Mouse (Mus musculus): ENCODE results near the gene Gm49318. TPM values are rescaled to one million over a fixed set of nuclear protein-coding genes. Genes with fewer than 3 reads are reported as not detected.
"Not testable (repeated sequence)": the region's sequence is repeated elsewhere in the genome, so short reads cannot be mapped to it uniquely, and the experiment has no call there.

The Gm49318 gene
- polyA plus RNA-seq, 2 experiments: not detected

GRCm38 (mm10) chr9:22086012-22086411, 15.0 kb upstream of the Gm49318 start:
- Histone ChIP-seq H3K4me2 (ENCODE audit: low read depth) (peak overlapping the region; percentile 81), H3K4me1 (replicated peaks; ENCODE audit: control insufficient read depth in 2 of 2, insufficient read depth in 2 of 2, low read length in 1 of 2) (peaks cover 0 to 5% of the 10 kb centered on the region in 2 experiments; a peak in 3 of 4 replicates), H3K27ac (peak overlapping the region; percentile 29; the same call in 1 of the 2 replicates), H3K9me3 (ENCODE audit: control insufficient read depth, low read length) (no peaks in the 10 kb centered on the region), H3K4me3 (ENCODE audit: insufficient read depth in 1 of 2, low read depth in 2 of 2, low read length in 2 of 2) (peak overlapping the region; percentile 70 to 79), H3K36me3 (replicated peaks; ENCODE audit: control insufficient read depth, insufficient read depth, low read depth) (no peaks in the 10 kb centered on the region), H3K9ac (replicated peaks) (peak overlapping the region; percentile 85), H3K27me3 (ENCODE audit: control insufficient read depth, insufficient read depth, low read length) (no peaks in the 10 kb centered on the region)
- TF ChIP-seq EP300 (IDR thresholded peaks at IDR 0.05; ENCODE audit: low read depth) (no peak), CTCF (IDR thresholded peaks at IDR 0.05; ENCODE audit: low read depth) (no peak)
- ATAC-seq (ENCODE audit: insufficient read depth) (no peak), DNase-seq (ENCODE audit: low read depth in 3 of 3, low spot score in 3 of 3) (no peak)
- 91% methylated on average over 6 of the region's 6 CpGs for WGBS (ENCODE audit: insufficient replicate concordance)

- Histone ChIP-seq H3K27me3 (ENCODE audit: control insufficient read depth, insufficient read depth, low read length) (no peaks in the 10 kb centered on the region), H3K9ac (replicated peaks) (peak within 1 kb of the TSS; percentile 85), H3K4me1 (replicated peaks; ENCODE audit: control insufficient read depth in 2 of 2, insufficient read depth in 2 of 2, low read length in 1 of 2) (peaks cover 0 to 5% of the 10 kb centered on the region in 2 experiments; a peak in 3 of 4 replicates), H3K4me3 (ENCODE audit: insufficient read depth in 1 of 2, low read depth in 2 of 2, low read length in 2 of 2) (peak within 1 kb of the TSS; percentile 70 to 79), H3K27ac (peak within 1 kb of the TSS; percentile 29), H3K9me3 (ENCODE audit: control insufficient read depth, low read length) (no peaks in the 10 kb centered on the region), H3K36me3 (replicated peaks; ENCODE audit: control insufficient read depth, insufficient read depth, low read depth) (no peaks in the 10 kb centered on the region), H3K4me2 (ENCODE audit: low read depth) (peak within 1 kb of the TSS; percentile 81)
- under 1% methylated on average over 48 of the region's 48 CpGs for WGBS (ENCODE audit: insufficient replicate concordance)
- peak; percentile 99 for ATAC-seq (ENCODE audit: insufficient read depth)
- TF ChIP-seq CTCF (IDR thresholded peaks at IDR 0.05; ENCODE audit: low read depth): no peak
- TF ChIP-seq EP300 (IDR thresholded peaks at IDR 0.05; ENCODE audit: low read depth): no peak
- DNase-seq (ENCODE audit: low read depth in 3 of 3, low spot score in 3 of 3): peak; percentile 94 to 96 (median 96)
These were observed 14.2 kb upstream of the Gm49318 start, which contains the start of gene Ecsit for GRCm38 (mm10) chr9:22085022-22085834. Ecsit (minus strand) TSS chr9:22085438.

GRCm38 (mm10) chr9:22084667-22085021, 13.6 kb upstream of the Gm49318 start:
- DNase-seq (ENCODE audit: low read depth in 3 of 3, low spot score in 3 of 3): no peak
- Histone ChIP-seq H3K4me1 (replicated peaks; ENCODE audit: control insufficient read depth in 2 of 2, insufficient read depth in 2 of 2, low read length in 1 of 2) (peaks cover 0 to 5% of the 10 kb centered on the region in 2 experiments; a peak in 3 of 4 replicates), H3K9ac (replicated peaks) (peak overlapping the region; percentile 85), H3K27me3 (ENCODE audit: control insufficient read depth, insufficient read depth, low read length) (no peaks in the 10 kb centered on the region), H3K4me3 (ENCODE audit: insufficient read depth in 1 of 2, low read depth in 2 of 2, low read length in 2 of 2) (peak overlapping the region; percentile 70 to 79), H3K27ac (no peak overlapping the region), H3K9me3 (ENCODE audit: control insufficient read depth, low read length) (no peaks in the 10 kb centered on the region), H3K36me3 (replicated peaks; ENCODE audit: control insufficient read depth, insufficient read depth, low read depth) (no peaks in the 10 kb centered on the region), H3K4me2 (ENCODE audit: low read depth) (peak overlapping the region; percentile 81)
- ATAC-seq (ENCODE audit: insufficient read depth): no peak
- no peak for TF ChIP-seq CTCF (IDR thresholded peaks at IDR 0.05; ENCODE audit: low read depth)
- TF ChIP-seq EP300 (IDR thresholded peaks at IDR 0.05; ENCODE audit: low read depth): no peak
- 28% methylated on average over 4 of the region's 4 CpGs for WGBS (ENCODE audit: insufficient replicate concordance)

GRCm38 (mm10) chr9:22076223-22076622, 5.2 kb upstream of the Gm49318 start:
- no peak for TF ChIP-seq EP300 (IDR thresholded peaks at IDR 0.05; ENCODE audit: low read depth)
- TF ChIP-seq CTCF (IDR thresholded peaks at IDR 0.05; ENCODE audit: low read depth): no peak
- ATAC-seq (ENCODE audit: insufficient read depth) (no peak), DNase-seq (ENCODE audit: low read depth in 3 of 3, low spot score in 3 of 3) (no peak)
- Histone ChIP-seq H3K4me3 (ENCODE audit: insufficient read depth in 1 of 2, low read depth in 2 of 2, low read length in 2 of 2) (no peak overlapping the region), H3K36me3 (replicated peaks; ENCODE audit: control insufficient read depth, insufficient read depth, low read depth) (no peaks in the 10 kb centered on the region; the same call in 1 of the 2 replicates), H3K9ac (replicated peaks) (no peak overlapping the region), H3K4me2 (ENCODE audit: low read depth) (no peak overlapping the region), H3K9me3 (ENCODE audit: control insufficient read depth, low read length) (no peaks in the 10 kb centered on the region), H3K27me3 (ENCODE audit: control insufficient read depth, insufficient read depth, low read length) (no peaks in the 10 kb centered on the region), H3K27ac (no peak overlapping the region), H3K4me1 (replicated peaks; ENCODE audit: control insufficient read depth in 2 of 2, insufficient read depth in 2 of 2, low read length in 1 of 2) (no peaks in the 10 kb centered on the region; a peak in 1 of 4 replicates)
- WGBS (ENCODE audit: insufficient replicate concordance): 90% methylated on average over 23 of the region's 23 CpGs

- DNase-seq (ENCODE audit: low read depth in 3 of 3, low spot score in 3 of 3); H3K27ac ChIP-seq; ATAC-seq (ENCODE audit: insufficient read depth); H3K4me2 ChIP-seq (ENCODE audit: low read depth); H3K9ac ChIP-seq (replicated peaks); H3K4me3 ChIP-seq (ENCODE audit: insufficient read depth in 1 of 2, low read depth in 2 of 2, low read length in 2 of 2); H3K36me3 ChIP-seq (replicated peaks; ENCODE audit: control insufficient read depth, insufficient read depth, low read depth); H3K4me1 ChIP-seq (replicated peaks; ENCODE audit: control insufficient read depth in 2 of 2, insufficient read depth in 2 of 2, low read length in 1 of 2); H3K9me3 ChIP-seq (ENCODE audit: control insufficient read depth, low read length); H3K27me3 ChIP-seq (ENCODE audit: control insufficient read depth, insufficient read depth, low read length): not testable (repeated sequence)
- WGBS (ENCODE audit: insufficient replicate concordance): 70% methylated on average over 5 of the region's 5 CpGs
These were observed 4.7 kb upstream of the Gm49318 start for GRCm38 (mm10) chr9:22075778-22076177.
